Mouse (Mus musculus) MEL (cell line): ENCODE measurements around the gene Kdm1a.

Experiments used
- ELF1 ChIP-seq: IDR thresholded peaks from 2 replicates; pipeline ENCODE4 v1.6.1; 2014; ENCODE audit warnings: low read depth, mild to moderate bottlenecking, inconsistent platforms, low read length, improper control_type of control experiment, moderate library complexity
- EP300 ChIP-seq, 2 experiments: IDR thresholded peaks; 2 replicates each; pipeline ENCODE4 v1.6.1; 2011; ENCODE audit warnings: improper control_type of control experiment in 2 of 2, low read length in 2 of 2, low read depth in 1 of 2, mild to moderate bottlenecking in 1 of 2
- POLR2AphosphoS2 ChIP-seq: IDR thresholded peaks from 2 replicates; pipeline ENCODE4 v1.6.1; 2011; ENCODE audit warnings: low read length, improper control_type of control experiment

DNA sequence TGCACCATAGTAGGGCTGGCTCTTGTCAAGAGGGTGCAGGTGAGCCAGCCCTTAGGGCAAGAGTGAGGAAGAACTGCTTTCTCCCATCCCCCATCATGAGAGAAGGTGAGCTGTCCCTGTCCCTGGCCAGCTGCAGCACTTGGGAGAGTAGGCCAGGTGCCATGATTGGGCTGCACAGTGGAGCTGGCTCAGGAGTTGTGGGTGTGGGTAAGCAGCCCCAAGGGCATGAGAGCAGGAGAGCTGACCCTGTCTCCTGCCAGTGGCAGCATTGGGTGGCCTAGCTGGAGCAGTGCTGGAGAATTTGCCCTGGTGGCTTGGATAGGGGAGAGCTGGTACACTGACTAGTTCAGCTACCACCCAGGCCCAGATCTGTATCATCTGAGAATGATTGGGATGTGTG is 89.6 kb downstream of the Kdm1a start:
- TF ChIP-seq ELF1 (no peak), POLR2AphosphoS2 (no peak), EP300 (IDR thresholded peaks at IDR 0.05; ENCODE audit: low read depth in 1 of 2, low read length in 2 of 2) (no peak)
